Mouse (Mus musculus): ENCODE measurements at regions not wholly inside any gene's neighbourhood (a gene's known extent, or its start where the extent isn't known, plus 50 kb on each side); places are given as distances from the start of the nearest gene placed in this dataset.

GRCm38 (mm10) chr13:52154111-52154843 lies 307.8 kb downstream of the Gadd45g start:
- no peak for DNase-seq

DNA sequence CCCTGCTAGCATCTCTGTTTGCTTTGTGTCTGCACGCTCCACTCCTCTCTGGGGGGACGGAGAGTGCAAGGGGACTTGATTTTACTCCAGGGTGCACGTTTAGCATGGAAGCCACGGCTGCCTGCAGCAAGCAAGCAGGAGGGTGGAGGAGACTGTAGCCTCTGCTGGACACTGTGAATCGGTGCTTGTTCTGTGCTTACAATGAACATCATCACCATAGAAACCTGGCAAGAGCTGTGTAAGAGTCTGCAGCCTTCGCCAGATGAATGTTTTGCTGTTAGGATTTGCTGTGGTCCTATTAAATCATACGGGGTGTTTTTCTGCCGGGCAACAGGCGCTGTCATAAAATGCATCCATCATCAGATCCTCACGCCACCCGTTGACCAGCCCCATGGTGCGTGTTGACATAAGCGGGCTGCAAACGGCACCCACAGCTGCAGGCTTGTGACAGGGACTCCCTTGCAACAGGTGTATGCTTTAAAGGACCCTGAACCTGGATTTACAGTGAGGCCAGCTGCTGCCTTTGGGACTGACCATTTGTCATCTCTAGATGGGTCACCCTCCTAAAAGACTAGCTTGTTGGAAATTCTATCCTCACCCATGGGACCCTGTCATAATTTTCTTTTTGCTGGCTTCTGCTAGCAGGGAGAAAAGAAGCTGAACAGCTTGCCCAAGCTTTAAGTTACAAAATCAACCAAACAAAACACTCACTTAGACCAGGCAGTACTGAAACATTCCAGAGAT lies 308.5 kb downstream of the Gadd45g start:
- DNase-seq = peak; percentile 33 to 52

- peak in 1 of 2 experiments; percentile 34 for DNase-seq
Observed at GRCm38 (mm10) chr13:52155588-52156086, 309.2 kb downstream of the Gadd45g start.

GRCm38 (mm10) chr13:52162676-52163075 lies 316.2 kb downstream of the Gadd45g start:
- no peak for DNase-seq

GRCm38 (mm10) chr13:52165531-52165930 lies 319.1 kb downstream of the Gadd45g start:
- no peak for DNase-seq

GRCm38 (mm10) chr13:52167968-52168367 lies 321.5 kb downstream of the Gadd45g start:
- no peak for DNase-seq

GRCm38 (mm10) chr13:52172706-52173346 lies 326.3 kb downstream of the Gadd45g start:
- DNase-seq = no peak

- DNase-seq = no peak
Observed at GRCm38 (mm10) chr13:52175665-52176064, 329.2 kb downstream of the Gadd45g start.

DNA sequence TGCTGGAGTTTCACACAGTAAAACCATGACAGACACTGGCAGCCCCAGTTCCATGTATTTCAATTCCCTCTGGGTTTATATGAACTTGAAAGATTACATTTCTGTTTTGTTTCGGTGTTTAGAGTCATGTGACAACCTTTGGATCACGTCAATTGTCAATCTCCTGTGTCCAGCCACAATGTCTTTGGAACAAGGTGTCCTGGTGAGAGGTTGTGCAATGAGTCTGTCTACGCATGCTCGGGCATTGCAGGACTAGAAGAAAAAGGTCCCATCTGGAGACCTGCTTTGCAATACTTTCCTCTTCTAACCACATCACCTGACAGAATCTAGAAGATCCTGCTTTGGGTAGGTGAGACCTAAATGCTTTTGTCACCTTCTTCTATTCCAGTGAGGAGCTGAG lies 333.5 kb downstream of the Gadd45g start:
- DNase-seq = no peak

- no peak for DNase-seq
Observed at GRCm38 (mm10) chr13:52183635-52184034, 337.2 kb downstream of the Gadd45g start.

- no peak for DNase-seq
Observed at GRCm38 (mm10) chr13:52185574-52185973, 339.1 kb downstream of the Gadd45g start.

- DNase-seq = no peak
Observed at GRCm38 (mm10) chr13:52187841-52188604, 341.5 kb downstream of the Gadd45g start.

- no peak for DNase-seq
Observed at GRCm38 (mm10) chr13:52188605-52189003, 342.1 kb downstream of the Gadd45g start.

GRCm38 (mm10) chr13:52189382-52189923 lies 341.6 kb downstream of the Diras2 start:
- DNase-seq = no peak

DNA sequence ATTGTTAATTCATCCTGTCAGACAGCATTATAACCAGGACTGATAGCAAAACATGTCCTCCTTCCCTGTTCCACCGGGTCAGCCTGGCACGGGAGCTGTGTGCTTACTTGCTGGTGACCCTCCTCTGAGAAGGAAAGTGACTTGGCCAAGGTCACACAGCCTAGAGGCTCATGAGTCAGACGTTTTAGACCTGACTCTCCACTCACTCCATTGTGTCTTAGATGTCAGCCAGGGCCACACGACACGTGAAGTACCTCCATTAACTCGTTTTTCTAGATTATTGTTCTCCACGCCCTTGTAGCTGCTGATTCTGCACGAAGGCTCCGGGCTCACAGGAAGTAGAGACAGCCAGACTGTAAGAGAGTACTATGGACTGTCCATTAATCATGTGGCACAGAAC lies 340.8 kb downstream of the Diras2 start:
- no peak for DNase-seq

GRCm38 (mm10) chr13:52190848-52191590 lies 340.1 kb downstream of the Diras2 start:
- no peak for DNase-seq

- no peak for DNase-seq
Observed at GRCm38 (mm10) chr13:52196917-52197316, 334.2 kb downstream of the Diras2 start.

GRCm38 (mm10) chr13:52198649-52199348 lies 332.3 kb downstream of the Diras2 start:
- DNase-seq = no peak

- no peak for DNase-seq
Observed at GRCm38 (mm10) chr13:52202372-52202771, 328.7 kb downstream of the Diras2 start.

GRCm38 (mm10) chr13:52205951-52206350 lies 325.1 kb downstream of the Diras2 start:
- no peak for DNase-seq

GRCm38 (mm10) chr13:52216343-52216742 lies 314.7 kb downstream of the Diras2 start:
- DNase-seq = no peak

Measured in kidney, postnatal 4 days (tissue).